Mouse (Mus musculus) lung, postnatal 10 days (tissue): ENCODE measurements around the gene Sub1.

Experiments
- DNase-seq: peaks from one replicate; pipeline ENCODE4 v3.0.0; 2021

Gene Sub1

GRCm38 (mm10) chr15:12009712-12010601 is 13.2 kb upstream of the Sub1 start:
- DNase-seq: peak; percentile 16

GRCm38 (mm10) chr15:12008894-12009293 is 12.1 kb upstream of the Sub1 start:
- DNase-seq: no peak

- DNase-seq: no peak
These were observed 11.4 kb upstream of the Sub1 start for GRCm38 (mm10) chr15:12007971-12008800.

GRCm38 (mm10) chr15:12007421-12007820 is 10.6 kb upstream of the Sub1 start:
- DNase-seq: no peak

GRCm38 (mm10) chr15:12006169-12006568 is 9.4 kb upstream of the Sub1 start:
- no peak for DNase-seq

- DNase-seq: peak; percentile 96
These were observed 975 bp downstream of the Sub1 start for GRCm38 (mm10) chr15:11995815-11996201.

GRCm38 (mm10) chr15:11994921-11995814 is 1.6 kb downstream of the Sub1 start:
- peak; percentile 86 for DNase-seq

- DNase-seq: no peak
These were observed 2.8 kb downstream of the Sub1 start for GRCm38 (mm10) chr15:11994006-11994405.

- peak; percentile 25 for DNase-seq
These were observed 5.2 kb downstream of the Sub1 start for GRCm38 (mm10) chr15:11991552-11992113.

- DNase-seq: no peak
These were observed 8.2 kb downstream of the Sub1 start for GRCm38 (mm10) chr15:11988580-11988979.

GRCm38 (mm10) chr15:11987892-11988291 is 8.9 kb downstream of the Sub1 start:
- DNase-seq: no peak

GRCm38 (mm10) chr15:11981985-11982384 is 14.8 kb downstream of the Sub1 start:
- DNase-seq: no peak

- DNase-seq: no peak
These were observed 15.3 kb downstream of the Sub1 start for GRCm38 (mm10) chr15:11981501-11981900.

- no peak for DNase-seq
These were observed 18.6 kb downstream of the Sub1 start for GRCm38 (mm10) chr15:11978175-11978574.

GRCm38 (mm10) chr15:11977071-11977470 is 19.7 kb downstream of the Sub1 start:
- DNase-seq: no peak

- peak; percentile 60 for DNase-seq
These were observed 20.9 kb downstream of the Sub1 start for GRCm38 (mm10) chr15:11975836-11976235.

- DNase-seq: peak; percentile 86
These were observed 24.8 kb downstream of the Sub1 start for GRCm38 (mm10) chr15:11971854-11972420.

GRCm38 (mm10) chr15:11970621-11971020 is 26.2 kb downstream of the Sub1 start:
- no peak for DNase-seq

GRCm38 (mm10) chr15:11968851-11969250 is 27.9 kb downstream of the Sub1 start:
- no peak for DNase-seq

- DNase-seq: peak; percentile 70
These were observed 30.4 kb downstream of the Sub1 start for GRCm38 (mm10) chr15:11966367-11966766.

GRCm38 (mm10) chr15:11965201-11965845 is 31.5 kb downstream of the Sub1 start:
- DNase-seq: no peak
